Mouse (Mus musculus) E14TG2a.4 (cell line): Measurements from ENCODE around the gene Lasp1.
"Not testable (repeated sequence)": the region's sequence is repeated elsewhere in the genome, so short reads cannot be mapped to it uniquely, and the experiment has no call there.

ENCODE experiments used
- H3K27me3 ChIP-seq: 2 replicates; pipeline ENCODE4 v1.6.1; 2014; ENCODE audit warnings: low read length, control low read depth; ENCODE audit not compliant: insufficient read depth
- H3K36me3 ChIP-seq: 2 replicates; pipeline ENCODE4 v1.6.1; 2014; ENCODE audit warnings: low read length, control low read depth; ENCODE audit not compliant: insufficient read depth
- H3K4me1 ChIP-seq: replicated peaks from 2 replicates; pipeline ENCODE4 v1.6.1; 2014; ENCODE audit warnings: low read depth, low read length, control low read depth
- H3K4me3 ChIP-seq: replicated peaks from 2 replicates; pipeline ENCODE4 v1.5.1; 2014; ENCODE audit warnings: mild to moderate bottlenecking, low read length
- H3K9me3 ChIP-seq: 2 replicates; pipeline ENCODE4 v1.6.1; 2014; ENCODE audit warnings: low read length, control low read depth
- CTCF ChIP-seq: conservative IDR thresholded peaks from 2 replicates; pipeline ENCODE4 v1.5.1; 2014; ENCODE audit warnings: low read length
- NANOG ChIP-seq: IDR thresholded peaks from 2 replicates; pipeline ENCODE4 v1.6.1; 2014; ENCODE audit warnings: borderline replicate concordance, low read length, mixed read lengths
- POU5F1 ChIP-seq: IDR thresholded peaks from 2 replicates; pipeline ENCODE4 v1.6.1; 2014; ENCODE audit warnings: low read length, borderline replicate concordance

Lasp1 gene

DNA sequence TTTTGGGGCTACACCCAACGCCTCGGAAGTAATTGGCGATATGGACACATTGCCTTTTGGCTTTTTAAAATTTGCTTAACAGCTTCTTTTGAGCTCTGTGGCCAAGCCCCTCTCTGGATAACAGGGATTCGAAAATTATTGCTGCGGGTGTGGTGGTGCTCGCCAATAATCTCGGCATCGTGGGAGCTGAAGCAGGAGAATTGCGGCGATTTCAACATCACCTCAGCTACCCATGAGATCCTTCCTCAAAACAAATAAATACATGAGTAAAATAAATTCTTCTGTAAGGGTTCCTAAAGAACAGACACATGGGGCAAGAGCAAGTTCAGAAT, 16.3 kb upstream of the Lasp1 start:
- Histone ChIP-seq H3K9me3 (no peaks in the 10 kb centered on the region), H3K36me3 (peaks cover 45% of the 10 kb centered on the region), H3K4me1 (peaks cover 48% of the 10 kb centered on the region), H3K4me3 (peak overlapping the region; percentile 97), H3K27me3 (no peaks in the 10 kb centered on the region)
- TF ChIP-seq POU5F1 (no peak), NANOG (no peak), CTCF (no peak)

DNA sequence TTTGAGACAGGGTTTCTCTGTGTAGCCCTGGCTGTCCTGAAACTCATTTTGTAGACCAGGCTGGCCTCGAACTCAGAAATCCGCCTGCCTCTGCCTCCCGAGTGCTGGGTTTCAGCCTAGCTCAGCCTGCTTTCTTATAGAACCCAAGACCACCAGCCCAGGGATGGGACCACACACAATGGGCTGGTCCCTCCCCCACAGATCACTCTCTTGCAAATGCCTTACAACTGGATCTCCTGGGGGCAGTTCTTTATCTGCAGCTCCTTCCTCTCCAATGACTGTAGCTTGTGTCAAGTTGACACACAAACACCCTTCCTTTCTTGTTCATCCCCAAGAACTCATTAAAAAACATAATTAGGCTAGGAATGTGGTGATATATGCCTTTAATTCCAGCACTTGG, 10.8 kb upstream of the Lasp1 start:
- Histone ChIP-seq H3K4me1 (peaks cover 43% of the 10 kb centered on the region), H3K4me3 (no peak overlapping the region), H3K27me3 (no peaks in the 10 kb centered on the region), H3K36me3 (no peaks in the 10 kb centered on the region), H3K9me3 (no peaks in the 10 kb centered on the region)
- TF ChIP-seq CTCF (no peak), NANOG (no peak), POU5F1 (no peak)

GRCm38 (mm10) chr11:97789727-97790126, 9.1 kb upstream of the Lasp1 start:
- no peak for TF ChIP-seq CTCF
- TF ChIP-seq POU5F1 = no peak
- TF ChIP-seq NANOG = no peak
- H3K27me3 ChIP-seq = no peaks in the 10 kb centered on the region

DNA sequence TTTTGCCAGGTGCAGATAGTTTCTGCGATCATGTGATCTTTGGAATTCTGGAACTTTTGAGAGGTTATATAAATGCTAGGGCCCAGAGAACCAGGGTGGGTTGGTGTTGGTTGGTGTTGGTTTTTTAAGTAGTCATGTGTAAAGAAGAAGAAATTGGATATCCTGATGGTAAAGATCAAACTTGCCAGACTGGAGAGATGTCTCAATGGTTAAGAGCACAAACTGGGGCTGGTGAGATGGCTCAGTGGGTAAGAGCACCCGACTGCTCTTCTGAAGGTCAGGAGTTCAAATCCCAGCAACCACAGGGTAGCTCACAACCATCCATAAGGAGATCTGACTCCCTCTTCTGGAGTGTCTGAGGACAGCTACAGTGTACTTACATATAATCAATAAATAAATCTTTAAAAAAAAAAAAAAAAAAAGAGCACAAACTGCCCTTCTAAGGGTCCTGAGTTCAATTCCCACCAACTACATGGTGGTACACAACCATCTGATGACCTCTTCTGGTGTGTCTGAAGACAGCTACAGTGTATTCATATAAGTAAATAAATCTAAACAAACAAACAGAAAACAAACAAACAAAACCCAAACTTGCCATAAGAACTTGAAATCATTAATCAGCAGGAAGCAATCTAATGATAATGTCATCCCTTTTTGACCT, 7.9 kb upstream of the Lasp1 start:
- peaks cover 52% of the 10 kb centered on the region for H3K4me1 ChIP-seq

More at GRCm38 (mm10) chr11:97789727-97790126, 9.1 kb upstream of the Lasp1 start:
- Histone ChIP-seq H3K4me1 (peaks cover 47% of the 10 kb centered on the region), H3K36me3 (no peaks in the 10 kb centered on the region), H3K9me3 (no peaks in the 10 kb centered on the region), H3K4me3 (no peak overlapping the region)

DNA sequence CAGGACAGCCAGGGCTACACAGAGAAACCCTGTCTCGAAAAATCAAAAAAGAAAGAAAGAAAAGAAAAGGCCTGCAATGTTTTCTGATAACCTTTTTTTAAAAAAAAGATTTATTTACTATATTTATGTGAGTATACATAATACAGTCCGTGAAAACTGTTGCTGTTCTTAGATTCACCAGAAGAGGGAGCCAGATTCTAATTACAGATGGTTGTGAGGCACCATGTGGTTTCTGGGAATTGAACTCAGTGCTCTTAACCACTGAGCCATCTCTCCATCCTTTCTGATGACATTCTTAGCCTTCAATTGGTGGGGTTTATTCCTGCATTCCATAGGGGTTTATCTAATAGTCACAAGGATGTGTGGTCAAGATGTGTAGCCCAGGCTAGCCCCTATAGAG, 5.6 kb upstream of the Lasp1 start:
- TF ChIP-seq CTCF (peak; percentile 73), POU5F1 (no peak)
- H3K36me3 ChIP-seq = no peaks in the 10 kb centered on the region
- no peak overlapping the region for H3K4me3 ChIP-seq

More for the DNA sequence above, 7.9 kb upstream of the Lasp1 start:
- not testable (repeated sequence) for H3K27me3 ChIP-seq, H3K4me3 ChIP-seq, H3K36me3 ChIP-seq, H3K9me3 ChIP-seq

DNA sequence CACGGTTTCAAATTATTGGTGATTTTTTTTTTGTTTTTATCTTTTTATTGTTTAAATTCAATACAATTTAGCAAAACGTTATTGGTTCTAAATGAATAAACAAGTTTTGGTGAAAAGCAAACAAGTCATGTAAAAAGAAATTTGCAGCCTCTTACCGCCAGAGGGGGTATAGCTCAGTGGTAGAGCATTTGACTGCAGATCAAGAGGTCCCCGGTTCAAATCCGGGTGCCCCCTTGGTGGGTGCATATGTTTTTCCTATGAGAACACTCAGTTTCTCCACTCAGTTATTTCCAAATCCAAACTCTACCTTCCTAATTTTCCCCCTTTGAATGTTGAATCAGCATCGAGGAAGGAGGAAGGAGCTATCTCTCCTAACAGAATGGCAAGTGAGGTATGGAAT, 1.9 kb upstream of the Lasp1 start:
- H3K4me3 ChIP-seq = no peak overlapping the region
- no peaks in the 10 kb centered on the region for H3K27me3 ChIP-seq
- H3K4me1 ChIP-seq = peaks cover 59% of the 10 kb centered on the region
- no peak for TF ChIP-seq POU5F1
- TF ChIP-seq CTCF = peak; percentile 13; the same call in 1 of the 2 replicates
- no peak for TF ChIP-seq NANOG
- peaks cover 9% of the 10 kb centered on the region for H3K36me3 ChIP-seq
- H3K9me3 ChIP-seq = no peaks in the 10 kb centered on the region

More for the DNA sequence above, 5.6 kb upstream of the Lasp1 start:
- Histone ChIP-seq H3K9me3 (no peaks in the 10 kb centered on the region), H3K27me3 (no peaks in the 10 kb centered on the region), H3K4me1 (peaks cover 55% of the 10 kb centered on the region)

DNA sequence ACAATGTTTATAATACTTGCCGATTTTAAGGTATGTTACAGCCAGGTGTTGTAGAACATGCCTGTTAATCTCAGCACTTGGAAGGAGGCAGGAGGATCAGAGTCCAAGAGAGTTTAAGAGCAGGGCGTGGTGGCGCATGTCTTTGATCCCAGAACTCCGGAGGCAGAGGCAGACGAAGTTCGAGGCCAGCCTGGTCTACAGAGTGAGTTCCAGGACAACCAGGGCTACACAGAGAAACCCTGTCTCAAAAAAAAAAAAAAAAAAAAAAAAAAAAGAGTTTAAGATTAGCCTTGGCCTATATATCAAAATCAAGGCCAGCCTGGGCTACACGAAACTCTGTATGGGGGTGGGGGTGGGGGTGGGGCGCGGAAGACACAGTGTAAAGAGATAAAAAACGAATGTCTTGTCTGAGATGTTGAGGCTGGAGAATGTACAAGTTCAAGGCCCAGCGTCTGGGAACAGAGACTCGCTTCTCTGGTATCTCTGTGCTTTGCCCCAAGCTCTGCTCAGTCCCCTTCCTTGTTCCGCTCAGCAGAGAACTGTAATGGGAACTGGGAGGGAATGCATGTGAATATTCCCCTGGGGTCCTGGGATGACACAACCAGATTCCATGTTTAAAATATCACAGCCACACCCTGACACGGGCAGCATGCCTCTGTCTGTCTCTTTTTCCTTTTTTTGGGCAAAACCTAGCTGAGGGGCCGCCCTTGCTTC, 1.3 kb upstream of the Lasp1 start:
- H3K27me3 ChIP-seq = no peaks in the 10 kb centered on the region
- H3K4me3 ChIP-seq = peak overlapping the region; percentile 98
- H3K4me1 ChIP-seq = peaks cover 62% of the 10 kb centered on the region
- no peaks in the 10 kb centered on the region for H3K9me3 ChIP-seq
- H3K36me3 ChIP-seq = peaks cover 16% of the 10 kb centered on the region
- TF ChIP-seq NANOG (no peak), POU5F1 (no peak), CTCF (no peak)

DNA sequence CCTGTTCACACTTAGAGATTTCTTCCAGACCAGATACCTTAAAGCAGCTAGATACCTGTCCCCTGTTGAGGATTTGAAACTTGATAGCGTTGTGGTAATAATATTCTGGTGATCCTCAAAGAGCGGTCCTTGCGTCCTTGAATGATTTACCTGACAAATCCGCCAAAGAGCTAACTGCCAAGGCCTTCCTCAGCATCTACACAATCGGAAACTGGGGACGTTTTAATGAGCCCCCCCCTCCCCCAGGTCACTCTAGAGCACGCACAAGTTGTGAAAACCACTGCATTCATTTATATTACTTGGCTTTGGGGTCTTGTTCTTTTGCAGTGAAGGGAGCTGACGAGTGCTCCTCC, 741 bp upstream of the Lasp1 start:
- Histone ChIP-seq H3K4me1 (peaks cover 63% of the 10 kb centered on the region), H3K9me3 (no peaks in the 10 kb centered on the region), H3K4me3 (peak overlapping the region; percentile 98), H3K36me3 (peaks cover 16% of the 10 kb centered on the region), H3K27me3 (no peaks in the 10 kb centered on the region)
- TF ChIP-seq CTCF = no peak
- no peak for TF ChIP-seq POU5F1
- TF ChIP-seq NANOG = no peak

GRCm38 (mm10) chr11:97799146-97799993, 570 bp downstream of the Lasp1 start:
- TF ChIP-seq CTCF (no peak), NANOG (no peak), POU5F1 (no peak)
- Histone ChIP-seq H3K9me3 (no peaks in the 10 kb centered on the region), H3K4me3 (peak overlapping the region; percentile 98), H3K4me1 (peaks cover 63% of the 10 kb centered on the region), H3K36me3 (peaks cover 16% of the 10 kb centered on the region), H3K27me3 (no peaks in the 10 kb centered on the region)
